Mouse (Mus musculus): ENCODE results near the gene Tsc2. TPM values are rescaled to one million over a fixed set of nuclear protein-coding genes. Genes with fewer than 3 reads are reported as not detected.
"Not testable (repeated sequence)": the region's sequence is repeated elsewhere in the genome, so short reads cannot be mapped to it uniquely, and the experiment has no call there.

Tsc2 gene
- polyA plus RNA-seq (2015; fragmentation: Nextera tagmentation; extraction: Ambion mirVana): 18.6 and 22.4 TPM in 2 replicates

GRCm38 (mm10) chr17:24632167-24632812 is at the start of gene Tsc2, which contains the start of gene Nthl1:
Gene Tsc2 (minus strand): TSS chr17:24632630.
Gene Nthl1 (plus strand): TSS chr17:24632680.
- ATAC-seq (ENCODE audit: low read depth) (peak; percentile 81), DNase-seq (peak; percentile 77)
- WGBS (ENCODE audit: insufficient replicate concordance): 2% methylated on average over 51 of the region's 51 CpGs

GRCm38 (mm10) chr17:24677500-24678080 is 45.2 kb upstream of the Tsc2 start:
- H3K9me3 ChIP-seq (replicated peaks): no peaks in the 10 kb centered on the region
- DNase-seq: no peak
- H3K36me3 ChIP-seq: peaks cover 65% of the 10 kb centered on the region
- ATAC-seq (ENCODE audit: low read depth): peak; percentile 44; the same call in 1 of the 2 replicates
- no peak overlapping the region for H3K9ac ChIP-seq
- H3K27me3 ChIP-seq: no peaks in the 10 kb centered on the region
- peaks cover 45% of the 10 kb centered on the region for H3K4me1 ChIP-seq (replicated peaks)
- H3K27ac ChIP-seq: no peak overlapping the region
- no peak overlapping the region for H3K4me2 ChIP-seq
- no peak overlapping the region for H3K4me3 ChIP-seq (replicated peaks)
- 77% methylated on average over 24 of the region's 24 CpGs for WGBS (ENCODE audit: insufficient replicate concordance)

More at GRCm38 (mm10) chr17:24632167-24632812, at the start of gene Tsc2, which contains the start of gene Nthl1:
- Histone ChIP-seq H3K36me3 (peaks cover 30% of the 10 kb centered on the region), H3K27me3 (no peaks in the 10 kb centered on the region), H3K9ac (peak within 1 kb of the TSS; percentile 79), H3K27ac (peak within 1 kb of the TSS; percentile 67), H3K4me3 (replicated peaks) (peak within 1 kb of the TSS; percentile 70), H3K4me1 (replicated peaks) (peaks cover 41% of the 10 kb centered on the region), H3K9me3 (replicated peaks) (no peaks in the 10 kb centered on the region), H3K4me2 (peak within 1 kb of the TSS; percentile 82)

GRCm38 (mm10) chr17:24676877-24677276 is 44.4 kb upstream of the Tsc2 start:
- WGBS (ENCODE audit: insufficient replicate concordance): 88% methylated on average over 5 of the region's 5 CpGs
- peaks cover 58% of the 10 kb centered on the region for H3K36me3 ChIP-seq
- ATAC-seq (ENCODE audit: low read depth): no peak
- peaks cover 52% of the 10 kb centered on the region for H3K4me1 ChIP-seq (replicated peaks)
- no peak overlapping the region for H3K4me3 ChIP-seq (replicated peaks)
- H3K27ac ChIP-seq: no peak overlapping the region
- DNase-seq: no peak
- no peaks in the 10 kb centered on the region for H3K27me3 ChIP-seq
- H3K4me2 ChIP-seq: no peak overlapping the region
- no peaks in the 10 kb centered on the region for H3K9me3 ChIP-seq (replicated peaks)
- no peak overlapping the region for H3K9ac ChIP-seq

- 63% methylated on average over 2 of the region's 2 CpGs for WGBS (ENCODE audit: insufficient replicate concordance)
- Histone ChIP-seq H3K9me3 (replicated peaks) (no peaks in the 10 kb centered on the region), H3K4me3 (replicated peaks) (no peak overlapping the region), H3K27me3 (no peaks in the 10 kb centered on the region), H3K9ac (0 out of 2 replicates have a peak overlapping the region, but pooled peaks have one; percentile 14), H3K4me2 (no peak overlapping the region), H3K4me1 (replicated peaks) (peaks cover 59% of the 10 kb centered on the region), H3K27ac (0 out of 2 replicates have a peak overlapping the region, but pooled peaks have one; percentile 1), H3K36me3 (peaks cover 51% of the 10 kb centered on the region)
- ATAC-seq (ENCODE audit: low read depth) (no peak), DNase-seq (peak; percentile 58)
Observed at GRCm38 (mm10) chr17:24676187-24676586, 43.8 kb upstream of the Tsc2 start.

- peaks cover 73% of the 10 kb centered on the region for H3K4me1 ChIP-seq (replicated peaks)
Observed at GRCm38 (mm10) chr17:24674277-24674676, 41.8 kb upstream of the Tsc2 start.

GRCm38 (mm10) chr17:24672141-24672540 is 39.7 kb upstream of the Tsc2 start:
- H3K27me3 ChIP-seq: no peaks in the 10 kb centered on the region
- H3K36me3 ChIP-seq: peaks cover 10% of the 10 kb centered on the region
- H3K4me3 ChIP-seq (replicated peaks): peak overlapping the region; percentile 91
- H3K4me1 ChIP-seq (replicated peaks): peaks cover 79% of the 10 kb centered on the region
- H3K27ac ChIP-seq: peak overlapping the region; percentile 51
- WGBS (ENCODE audit: insufficient replicate concordance): 15% methylated on average over 5 of the region's 5 CpGs
- H3K4me2 ChIP-seq: peak overlapping the region; percentile 85
- DNase-seq (no peak), ATAC-seq (ENCODE audit: low read depth) (peak; percentile 3; the same call in 1 of the 2 replicates)
- no peaks in the 10 kb centered on the region for H3K9me3 ChIP-seq (replicated peaks)
- peak overlapping the region; percentile 10; the same call in 1 of the 2 replicates for H3K9ac ChIP-seq

More at GRCm38 (mm10) chr17:24674277-24674676, 41.8 kb upstream of the Tsc2 start:
- H3K27ac ChIP-seq: no peak overlapping the region; the same call in 1 of the 2 replicates
- 61% methylated on average over 7 of the region's 7 CpGs for WGBS (ENCODE audit: insufficient replicate concordance)
- H3K27me3 ChIP-seq: no peaks in the 10 kb centered on the region
- peak overlapping the region; percentile 35; the same call in 1 of the 2 replicates for H3K9ac ChIP-seq
- peaks cover 32% of the 10 kb centered on the region for H3K36me3 ChIP-seq
- no peak overlapping the region for H3K4me2 ChIP-seq
- H3K4me3 ChIP-seq (replicated peaks): no peak overlapping the region
- H3K9me3 ChIP-seq (replicated peaks): no peaks in the 10 kb centered on the region
- DNase-seq: no peak
- no peak for ATAC-seq (ENCODE audit: low read depth)

- peak overlapping the region; percentile 58 for H3K27ac ChIP-seq
- peak overlapping the region; percentile 91 for H3K4me3 ChIP-seq (replicated peaks)
- DNase-seq (no peak), ATAC-seq (ENCODE audit: low read depth) (no peak)
- no peaks in the 10 kb centered on the region for H3K9me3 ChIP-seq (replicated peaks)
- H3K36me3 ChIP-seq: peaks cover 3% of the 10 kb centered on the region; the same call in 1 of the 2 replicates
- H3K27me3 ChIP-seq: no peaks in the 10 kb centered on the region
- WGBS (ENCODE audit: insufficient replicate concordance): 47% methylated on average over 5 of the region's 5 CpGs
- H3K4me2 ChIP-seq: peak overlapping the region; percentile 85
- peak overlapping the region; percentile 95 for H3K9ac ChIP-seq
- peaks cover 73% of the 10 kb centered on the region for H3K4me1 ChIP-seq (replicated peaks)
Observed at GRCm38 (mm10) chr17:24671346-24671745, 38.9 kb upstream of the Tsc2 start.

- H3K4me3 ChIP-seq (replicated peaks): peak overlapping the region; percentile 91
- WGBS (ENCODE audit: insufficient replicate concordance): 5% methylated on average over 8 of the region's 8 CpGs
- ATAC-seq (ENCODE audit: low read depth) (no peak), DNase-seq (no peak)
- H3K27me3 ChIP-seq: no peaks in the 10 kb centered on the region
- peak overlapping the region; percentile 95 for H3K9ac ChIP-seq
- peaks cover 65% of the 10 kb centered on the region for H3K4me1 ChIP-seq (replicated peaks)
- peaks cover 3% of the 10 kb centered on the region; the same call in 1 of the 2 replicates for H3K36me3 ChIP-seq
- peak overlapping the region; percentile 90 for H3K27ac ChIP-seq
- no peaks in the 10 kb centered on the region for H3K9me3 ChIP-seq (replicated peaks)
- H3K4me2 ChIP-seq: peak overlapping the region; percentile 85
Observed at GRCm38 (mm10) chr17:24670246-24670844, 37.9 kb upstream of the Tsc2 start.

- Histone ChIP-seq H3K4me3 (replicated peaks) (peak within 1 kb of the TSS; percentile 91), H3K36me3 (peaks cover 3% of the 10 kb centered on the region; the same call in 1 of the 2 replicates), H3K4me2 (peak within 1 kb of the TSS; percentile 85), H3K4me1 (replicated peaks) (peaks cover 61% of the 10 kb centered on the region), H3K9me3 (replicated peaks) (no peaks in the 10 kb centered on the region), H3K9ac (peak within 1 kb of the TSS; percentile 95), H3K27ac (peak within 1 kb of the TSS; percentile 90), H3K27me3 (no peaks in the 10 kb centered on the region)
- ATAC-seq (ENCODE audit: low read depth): peak; percentile 97
- peak; percentile 91 for DNase-seq
- under 1% methylated on average over 80 of the region's 80 CpGs for WGBS (ENCODE audit: insufficient replicate concordance)
Observed at GRCm38 (mm10) chr17:24669545-24670245, 37.3 kb upstream of the Tsc2 start, which contains the start of gene Zfp598. Gene Zfp598 (plus strand): TSS chr17:24669687.

- H3K9ac ChIP-seq: peak overlapping the region; percentile 95
- ATAC-seq (ENCODE audit: low read depth): peak; percentile 4; the same call in 1 of the 2 replicates
- not testable (repeated sequence) for H3K36me3 ChIP-seq; H3K9me3 ChIP-seq (replicated peaks); H3K27me3 ChIP-seq; DNase-seq
- H3K4me3 ChIP-seq (replicated peaks): peak overlapping the region; percentile 91
- peak overlapping the region; percentile 85 for H3K4me2 ChIP-seq
- peaks cover 56% of the 10 kb centered on the region for H3K4me1 ChIP-seq (replicated peaks)
- WGBS (ENCODE audit: insufficient replicate concordance): 5% methylated on average over 15 of the region's 15 CpGs
- H3K27ac ChIP-seq: peak overlapping the region; percentile 90
Observed at GRCm38 (mm10) chr17:24669214-24669544, 36.7 kb upstream of the Tsc2 start.

Data from liver, embryonic 13.5 days (tissue).